Mouse (Mus musculus): Measurements from ENCODE around the gene Spred3.

- no peak for TF ChIP-seq CTCF (IDR thresholded peaks at IDR 0.05; ENCODE audit: low read depth)
- no peak for TF ChIP-seq EP300 (IDR thresholded peaks at IDR 0.05; ENCODE audit: low read depth)
Measured at GRCm38 (mm10) chr7:29212199-29212765, 42.1 kb upstream of the Spred3 start.
